Mouse (Mus musculus): ENCODE measurements around the gene Sypl. TPM values are rescaled to one million over a fixed set of nuclear protein-coding genes. Genes with fewer than 3 reads are reported as not detected.

Gene Sypl
- polyA plus RNA-seq, 1 experiment from 2014 or later = 102 TPM

GRCm38 (mm10) chr12:32921532-32922131 lies 32.1 kb upstream of the Sypl start:
- Histone ChIP-seq H3K9ac (no peak overlapping the region), H3K9me3 (replicated peaks) (no peaks in the 10 kb centered on the region), H3K27ac (no peak overlapping the region), H3K36me3 (no peaks in the 10 kb centered on the region), H3K27me3 (no peaks in the 10 kb centered on the region), H3K4me3 (no peak overlapping the region), H3K4me2 (no peak overlapping the region), H3K4me1 (replicated peaks) (peaks cover 9% of the 10 kb centered on the region)
- ATAC-seq (replicated peaks; ENCODE audit: insufficient number of reproducible peaks, insufficient read depth, low FRiP score, low read depth) = no peak; the same call in 1 of the 2 replicates
- WGBS = 91% methylated on average over 7 of the region's 7 CpGs

GRCm38 (mm10) chr12:32924245-32924644 lies 29.4 kb upstream of the Sypl start:
- no peaks in the 10 kb centered on the region for H3K9me3 ChIP-seq (replicated peaks)
- H3K36me3 ChIP-seq = no peaks in the 10 kb centered on the region
- no peak overlapping the region for H3K4me3 ChIP-seq
- WGBS = 38% methylated on average over 3 of the region's 3 CpGs
- no peak for ATAC-seq (replicated peaks; ENCODE audit: insufficient number of reproducible peaks, insufficient read depth, low FRiP score, low read depth)
- no peak overlapping the region for H3K27ac ChIP-seq
- H3K27me3 ChIP-seq = no peaks in the 10 kb centered on the region
- H3K4me1 ChIP-seq (replicated peaks) = peaks cover 11% of the 10 kb centered on the region
- H3K4me2 ChIP-seq = no peak overlapping the region
- no peak overlapping the region for H3K9ac ChIP-seq

- 52% methylated on average over 18 of the region's 18 CpGs for WGBS
- Histone ChIP-seq H3K4me3 (no peak overlapping the region), H3K27ac (peak overlapping the region; percentile 71), H3K9ac (no peak overlapping the region), H3K36me3 (no peaks in the 10 kb centered on the region), H3K4me1 (replicated peaks) (peaks cover 11% of the 10 kb centered on the region), H3K4me2 (peak overlapping the region; percentile 36), H3K27me3 (no peaks in the 10 kb centered on the region), H3K9me3 (replicated peaks) (no peaks in the 10 kb centered on the region)
- ATAC-seq (replicated peaks; ENCODE audit: insufficient number of reproducible peaks, insufficient read depth, low FRiP score, low read depth) = peak; percentile 62
Observed at GRCm38 (mm10) chr12:32926331-32927172, 27.1 kb upstream of the Sypl start.

- 81% methylated on average over 10 of the region's 10 CpGs for WGBS
- H3K27ac ChIP-seq = peak overlapping the region; percentile 71; the same call in 1 of the 2 replicates
- no peak for ATAC-seq (replicated peaks; ENCODE audit: insufficient number of reproducible peaks, insufficient read depth, low FRiP score, low read depth)
Observed at GRCm38 (mm10) chr12:32927231-32927835, 26.4 kb upstream of the Sypl start.

GRCm38 (mm10) chr12:32928180-32928579 lies 25.5 kb upstream of the Sypl start:
- no peak overlapping the region for H3K4me3 ChIP-seq
- H3K4me2 ChIP-seq = no peak overlapping the region
- 74% methylated on average over 3 of the region's 3 CpGs for WGBS
- no peak for ATAC-seq (replicated peaks; ENCODE audit: insufficient number of reproducible peaks, insufficient read depth, low FRiP score, low read depth)
- no peaks in the 10 kb centered on the region for H3K36me3 ChIP-seq
- H3K27me3 ChIP-seq = no peaks in the 10 kb centered on the region
- no peak overlapping the region for H3K27ac ChIP-seq
- H3K9ac ChIP-seq = no peak overlapping the region
- H3K4me1 ChIP-seq (replicated peaks) = peaks cover 11% of the 10 kb centered on the region
- no peaks in the 10 kb centered on the region for H3K9me3 ChIP-seq (replicated peaks)

More at GRCm38 (mm10) chr12:32927231-32927835, 26.4 kb upstream of the Sypl start:
- no peak overlapping the region for H3K4me2 ChIP-seq
- no peaks in the 10 kb centered on the region for H3K36me3 ChIP-seq
- H3K9ac ChIP-seq = no peak overlapping the region
- H3K27me3 ChIP-seq = no peaks in the 10 kb centered on the region
- H3K9me3 ChIP-seq (replicated peaks) = no peaks in the 10 kb centered on the region
- H3K4me3 ChIP-seq = no peak overlapping the region
- peaks cover 11% of the 10 kb centered on the region for H3K4me1 ChIP-seq (replicated peaks)

- Histone ChIP-seq H3K27me3 (no peaks in the 10 kb centered on the region), H3K4me1 (replicated peaks) (peaks cover 11% of the 10 kb centered on the region), H3K4me2 (no peak overlapping the region), H3K36me3 (no peaks in the 10 kb centered on the region), H3K4me3 (no peak overlapping the region), H3K9me3 (replicated peaks) (no peaks in the 10 kb centered on the region), H3K27ac (no peak overlapping the region), H3K9ac (no peak overlapping the region)
- no peak for ATAC-seq (replicated peaks; ENCODE audit: insufficient number of reproducible peaks, insufficient read depth, low FRiP score, low read depth)
- WGBS = 78% methylated on average over 11 of the region's 11 CpGs
Observed at GRCm38 (mm10) chr12:32929831-32930513, 23.7 kb upstream of the Sypl start.

GRCm38 (mm10) chr12:32930566-32930965 lies 23.1 kb upstream of the Sypl start:
- Histone ChIP-seq H3K9ac (no peak overlapping the region), H3K4me3 (no peak overlapping the region), H3K4me2 (no peak overlapping the region), H3K9me3 (replicated peaks) (no peaks in the 10 kb centered on the region), H3K4me1 (replicated peaks) (peaks cover 11% of the 10 kb centered on the region), H3K27me3 (no peaks in the 10 kb centered on the region), H3K27ac (no peak overlapping the region), H3K36me3 (no peaks in the 10 kb centered on the region)
- ATAC-seq (replicated peaks; ENCODE audit: insufficient number of reproducible peaks, insufficient read depth, low FRiP score, low read depth) = no peak
- 77% methylated on average over 7 of the region's 7 CpGs for WGBS

- ATAC-seq (replicated peaks; ENCODE audit: insufficient number of reproducible peaks, insufficient read depth, low FRiP score, low read depth) = no peak
- no peak overlapping the region for H3K27ac ChIP-seq
- H3K4me3 ChIP-seq = no peak overlapping the region
- no peak overlapping the region for H3K4me2 ChIP-seq
- no peak overlapping the region for H3K9ac ChIP-seq
- H3K4me1 ChIP-seq (replicated peaks) = no peaks in the 10 kb centered on the region
- 75% methylated on average over 4 of the region's 4 CpGs for WGBS
- H3K27me3 ChIP-seq = no peaks in the 10 kb centered on the region
- H3K9me3 ChIP-seq (replicated peaks) = no peaks in the 10 kb centered on the region
- no peaks in the 10 kb centered on the region for H3K36me3 ChIP-seq
Observed at GRCm38 (mm10) chr12:32936246-32936946, 17.3 kb upstream of the Sypl start.

GRCm38 (mm10) chr12:32941141-32941540 lies 12.6 kb upstream of the Sypl start:
- H3K36me3 ChIP-seq = no peaks in the 10 kb centered on the region
- H3K4me1 ChIP-seq (replicated peaks) = no peaks in the 10 kb centered on the region; the same call in 1 of the 2 replicates
- H3K27ac ChIP-seq = no peak overlapping the region
- H3K27me3 ChIP-seq = no peaks in the 10 kb centered on the region
- WGBS = 78% methylated on average over 4 of the region's 4 CpGs
- no peak overlapping the region for H3K4me2 ChIP-seq
- H3K9me3 ChIP-seq (replicated peaks) = no peaks in the 10 kb centered on the region
- no peak for ATAC-seq (replicated peaks; ENCODE audit: insufficient number of reproducible peaks, insufficient read depth, low FRiP score, low read depth)
- no peak overlapping the region for H3K4me3 ChIP-seq
- H3K9ac ChIP-seq = no peak overlapping the region

- 0 out of 2 replicates have a peak, but pooled peaks have one; percentile 47 for ATAC-seq (replicated peaks; ENCODE audit: insufficient number of reproducible peaks, insufficient read depth, low FRiP score, low read depth)
- 57% methylated on average over 4 of the region's 4 CpGs for WGBS
Observed at GRCm38 (mm10) chr12:32943347-32943746, 10.3 kb upstream of the Sypl start.

More at GRCm38 (mm10) chr12:32943347-32943746, 10.3 kb upstream of the Sypl start:
- H3K9me3 ChIP-seq (replicated peaks) = no peaks in the 10 kb centered on the region
- H3K9ac ChIP-seq = no peak overlapping the region
- no peaks in the 10 kb centered on the region for H3K27me3 ChIP-seq
- no peak overlapping the region for H3K4me2 ChIP-seq
- no peaks in the 10 kb centered on the region for H3K36me3 ChIP-seq
- no peaks in the 10 kb centered on the region; the same call in 1 of the 2 replicates for H3K4me1 ChIP-seq (replicated peaks)
- H3K4me3 ChIP-seq = no peak overlapping the region
- peak overlapping the region; percentile 60 for H3K27ac ChIP-seq
